Mouse (Mus musculus): Measurements from ENCODE around the gene Gm11559. TPM values are rescaled to one million over a fixed set of nuclear protein-coding genes. Genes with fewer than 3 reads are reported as not detected.

Gene Gm11559
- polyA plus RNA-seq, 1 experiment from 2014 or later, result not detected

Other genes starting within 250 kb of the Gm11559 start
- gene Krtap2-4, start 249.6 kb upstream of the Gm11559 start, polyA plus RNA-seq (2016; fragmentation: Nextera tagmentation; extraction: Ambion mirVana), result not detected in 2 replicates
- not detected in 2 replicates for gene Gm11562, start 244.0 kb upstream of the Gm11559 start, polyA plus RNA-seq (2016; fragmentation: Nextera tagmentation; extraction: Ambion mirVana)
- not detected in 2 replicates for gene Krtap4-1, start 236.2 kb upstream of the Gm11559 start, polyA plus RNA-seq (2016; fragmentation: Nextera tagmentation; extraction: Ambion mirVana)
- gene Krtap4-2, start 229.4 kb upstream of the Gm11559 start, polyA plus RNA-seq (2016; fragmentation: Nextera tagmentation; extraction: Ambion mirVana), result not detected in 2 replicates
- gene Krtap4-7, start 220.4 kb upstream of the Gm11559 start, polyA plus RNA-seq (2016; fragmentation: Nextera tagmentation; extraction: Ambion mirVana), result not detected in 2 replicates
- gene Gm11555, start 214.2 kb upstream of the Gm11559 start, polyA plus RNA-seq (2016; fragmentation: Nextera tagmentation; extraction: Ambion mirVana), result not detected in 2 replicates
- gene Gm11563, start 205.5 kb upstream of the Gm11559 start, polyA plus RNA-seq (2016; fragmentation: Nextera tagmentation; extraction: Ambion mirVana), result not detected in 2 replicates
- gene Krtap4-6, start 198.5 kb upstream of the Gm11559 start, polyA plus RNA-seq (2016; fragmentation: Nextera tagmentation; extraction: Ambion mirVana), result not detected in 2 replicates
- gene Gm14190, start 173.7 kb upstream of the Gm11559 start, polyA plus RNA-seq (2016; fragmentation: Nextera tagmentation; extraction: Ambion mirVana), result not detected in 2 replicates
- gene Gm14180, start 130.2 kb upstream of the Gm11559 start, polyA plus RNA-seq (2016; fragmentation: Nextera tagmentation; extraction: Ambion mirVana), result not detected in 2 replicates
- not detected in 2 replicates for gene Gm11595, start 91.6 kb upstream of the Gm11559 start, polyA plus RNA-seq (2016; fragmentation: Nextera tagmentation; extraction: Ambion mirVana)
- gene Krtap4-8, start 83.8 kb upstream of the Gm11559 start, polyA plus RNA-seq (2016; fragmentation: Nextera tagmentation; extraction: Ambion mirVana), result not detected in 2 replicates
- gene Krtap4-9, start 79.3 kb upstream of the Gm11559 start, polyA plus RNA-seq (2016; fragmentation: Nextera tagmentation; extraction: Ambion mirVana), result not detected in 2 replicates
- not detected in 2 replicates for gene Gm11596, start 71.0 kb upstream of the Gm11559 start, polyA plus RNA-seq (2016; fragmentation: Nextera tagmentation; extraction: Ambion mirVana)
- not detected in 2 replicates for gene Gm11569, start 65.5 kb upstream of the Gm11559 start, polyA plus RNA-seq (2016; fragmentation: Nextera tagmentation; extraction: Ambion mirVana)
- gene Gm11554, start 60.0 kb upstream of the Gm11559 start, polyA plus RNA-seq (2016; fragmentation: Nextera tagmentation; extraction: Ambion mirVana), result not detected in 2 replicates
- gene Krtap4-13, start 54.6 kb upstream of the Gm11559 start, polyA plus RNA-seq (2016; fragmentation: Nextera tagmentation; extraction: Ambion mirVana), result not detected in 2 replicates
- not detected in 2 replicates for gene Gm11564, start 48.8 kb upstream of the Gm11559 start, polyA plus RNA-seq (2016; fragmentation: Nextera tagmentation; extraction: Ambion mirVana)
- gene 2300003K06Rik, start 26.4 kb upstream of the Gm11559 start, polyA plus RNA-seq (2016; fragmentation: Nextera tagmentation; extraction: Ambion mirVana), result not detected in 2 replicates
- not detected in 2 replicates for gene Krtap4-16, start 12.9 kb upstream of the Gm11559 start, polyA plus RNA-seq (2016; fragmentation: Nextera tagmentation; extraction: Ambion mirVana)
- gene Gm11568, start 6.6 kb upstream of the Gm11559 start, polyA plus RNA-seq (2016; fragmentation: Nextera tagmentation; extraction: Ambion mirVana), result not detected in 2 replicates
- gene Krtap9-1, start 8.9 kb downstream of the Gm11559 start, polyA plus RNA-seq (2016; fragmentation: Nextera tagmentation; extraction: Ambion mirVana), result not detected in 2 replicates
- not detected in 2 replicates for gene Gm11567, start 14.7 kb downstream of the Gm11559 start, polyA plus RNA-seq (2016; fragmentation: Nextera tagmentation; extraction: Ambion mirVana)
- not detected in 2 replicates for gene Krtap31-1, start 43.4 kb downstream of the Gm11559 start, polyA plus RNA-seq (2016; fragmentation: Nextera tagmentation; extraction: Ambion mirVana)
- not detected in 2 replicates for gene Gm11565, start 50.3 kb downstream of the Gm11559 start, polyA plus RNA-seq (2016; fragmentation: Nextera tagmentation; extraction: Ambion mirVana)
- not detected in 2 replicates for gene Krtap31-2, start 71.8 kb downstream of the Gm11559 start, polyA plus RNA-seq (2016; fragmentation: Nextera tagmentation; extraction: Ambion mirVana)
- not detected in 2 replicates for gene Krtap9-5, start 84.0 kb downstream of the Gm11559 start, polyA plus RNA-seq (2016; fragmentation: Nextera tagmentation; extraction: Ambion mirVana)
- gene Krtap29-1, start 114.6 kb downstream of the Gm11559 start, polyA plus RNA-seq (2016; fragmentation: Nextera tagmentation; extraction: Ambion mirVana), result not detected in 2 replicates
- not detected in 2 replicates for gene Krtap16-1, start 122.1 kb downstream of the Gm11559 start, polyA plus RNA-seq (2016; fragmentation: Nextera tagmentation; extraction: Ambion mirVana)
- gene Krtap17-1, start 129.5 kb downstream of the Gm11559 start, polyA plus RNA-seq (2016; fragmentation: Nextera tagmentation; extraction: Ambion mirVana), result 0.68 and 0.90 TPM in 2 replicates
- not detected in 2 replicates for gene Krt33a, start 151.7 kb downstream of the Gm11559 start, polyA plus RNA-seq (2016; fragmentation: Nextera tagmentation; extraction: Ambion mirVana)
- not detected in 2 replicates for gene Krt33b, start 165.4 kb downstream of the Gm11559 start, polyA plus RNA-seq (2016; fragmentation: Nextera tagmentation; extraction: Ambion mirVana)
- not detected in 2 replicates for gene Krt34, start 177.1 kb downstream of the Gm11559 start, polyA plus RNA-seq (2016; fragmentation: Nextera tagmentation; extraction: Ambion mirVana)
- gene Krt31, start 186.1 kb downstream of the Gm11559 start, polyA plus RNA-seq (2016; fragmentation: Nextera tagmentation; extraction: Ambion mirVana), result not detected in 2 replicates
- not detected in 2 replicates for gene Krt32, start 223.8 kb downstream of the Gm11559 start, polyA plus RNA-seq (2016; fragmentation: Nextera tagmentation; extraction: Ambion mirVana)
- 0.08 TPM in 1 of 2 replicates, not detected in the other for gene Krt35, start 231.8 kb downstream of the Gm11559 start, polyA plus RNA-seq (2016; fragmentation: Nextera tagmentation; extraction: Ambion mirVana)
- not detected in 2 replicates for gene Krt36, start 241.2 kb downstream of the Gm11559 start, polyA plus RNA-seq (2016; fragmentation: Nextera tagmentation; extraction: Ambion mirVana)

All from limb, embryonic 10.5 days (tissue).